Mouse (Mus musculus): ENCODE data around the gene Hgf.

DNA sequence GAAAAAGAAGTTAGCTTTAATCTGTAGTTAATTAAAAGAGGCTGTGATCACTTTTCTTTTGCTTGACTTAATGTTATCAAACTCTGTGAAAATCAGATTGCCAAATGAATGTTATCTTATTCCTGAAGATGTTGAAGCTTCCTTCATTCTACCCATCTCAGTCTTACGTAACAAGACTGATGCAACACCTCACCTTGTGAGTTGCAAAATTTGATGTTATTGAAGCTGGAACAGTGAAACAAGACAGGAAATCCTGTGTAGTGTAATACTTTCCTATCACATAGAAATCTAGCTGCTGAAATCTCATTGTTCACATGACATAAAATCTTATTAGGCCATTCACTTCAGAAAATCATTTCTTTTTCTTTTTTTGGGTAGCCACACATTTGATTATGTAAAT lies 96.9 kb downstream of the Hgf start:
- TF ChIP-seq CTCF (conservative IDR thresholded peaks at IDR 0.05; ENCODE audit: low read length) (no peak), POU5F1 (IDR thresholded peaks at IDR 0.05; ENCODE audit: borderline replicate concordance, low read length) (no peak)

Data from E14TG2a.4 (cell line).